Mouse (Mus musculus) neutrophil, adult 83 days (primary cell): ENCODE data around the gene Nek1. TPM values are rescaled to one million over a fixed set of nuclear protein-coding genes. Genes with fewer than 3 reads are reported as not detected.

Source experiments
- total RNA-seq, 2 experiments: library from RNA; stranded (reverse); gene quantifications; one replicate each; pipeline ENCODE4 v1.2.4; 2023

The Nek1 gene
- total RNA-seq, result 1 to 10 TPM; 4.8 TPM

DNA sequence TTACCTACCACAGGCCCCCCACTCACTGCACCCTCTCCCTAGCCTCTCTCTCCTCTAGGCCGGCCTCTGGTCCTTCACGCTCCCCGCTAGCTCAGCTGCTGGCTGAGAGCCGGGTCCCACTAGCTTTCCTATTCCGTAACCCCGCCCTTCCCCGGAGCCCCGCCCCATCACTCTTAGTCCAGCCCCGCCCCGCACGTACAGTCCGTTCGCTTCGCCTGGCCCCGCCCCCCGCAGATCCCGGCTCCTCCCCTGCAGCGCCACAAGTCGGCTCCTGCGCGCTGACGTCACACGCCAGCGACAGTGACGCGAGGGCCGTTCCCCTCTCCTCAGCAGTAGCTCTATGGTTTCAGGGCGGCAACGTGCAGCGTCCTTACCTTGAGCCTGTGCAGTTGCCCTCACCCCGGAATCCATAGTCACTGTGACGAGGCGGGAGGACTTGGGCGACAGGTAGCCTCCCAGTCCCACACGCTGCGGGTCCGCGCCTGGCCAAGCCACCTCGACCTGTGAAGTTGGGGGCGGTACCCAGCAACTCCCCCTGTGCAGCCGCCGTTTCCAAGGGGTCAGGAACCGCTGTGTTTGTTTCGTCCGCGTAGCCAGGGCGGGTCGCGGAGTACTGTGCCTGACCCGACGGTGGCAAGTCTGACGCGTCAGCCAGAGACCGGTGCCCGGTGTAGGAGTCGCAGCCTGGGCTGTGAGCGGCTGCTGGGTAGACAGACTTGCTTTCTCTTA lies at the start of gene Nek1:
Gene Nek1, plus strand, starts transcription at position 286 of the 729 bp plus-strand sequence.

DNA sequence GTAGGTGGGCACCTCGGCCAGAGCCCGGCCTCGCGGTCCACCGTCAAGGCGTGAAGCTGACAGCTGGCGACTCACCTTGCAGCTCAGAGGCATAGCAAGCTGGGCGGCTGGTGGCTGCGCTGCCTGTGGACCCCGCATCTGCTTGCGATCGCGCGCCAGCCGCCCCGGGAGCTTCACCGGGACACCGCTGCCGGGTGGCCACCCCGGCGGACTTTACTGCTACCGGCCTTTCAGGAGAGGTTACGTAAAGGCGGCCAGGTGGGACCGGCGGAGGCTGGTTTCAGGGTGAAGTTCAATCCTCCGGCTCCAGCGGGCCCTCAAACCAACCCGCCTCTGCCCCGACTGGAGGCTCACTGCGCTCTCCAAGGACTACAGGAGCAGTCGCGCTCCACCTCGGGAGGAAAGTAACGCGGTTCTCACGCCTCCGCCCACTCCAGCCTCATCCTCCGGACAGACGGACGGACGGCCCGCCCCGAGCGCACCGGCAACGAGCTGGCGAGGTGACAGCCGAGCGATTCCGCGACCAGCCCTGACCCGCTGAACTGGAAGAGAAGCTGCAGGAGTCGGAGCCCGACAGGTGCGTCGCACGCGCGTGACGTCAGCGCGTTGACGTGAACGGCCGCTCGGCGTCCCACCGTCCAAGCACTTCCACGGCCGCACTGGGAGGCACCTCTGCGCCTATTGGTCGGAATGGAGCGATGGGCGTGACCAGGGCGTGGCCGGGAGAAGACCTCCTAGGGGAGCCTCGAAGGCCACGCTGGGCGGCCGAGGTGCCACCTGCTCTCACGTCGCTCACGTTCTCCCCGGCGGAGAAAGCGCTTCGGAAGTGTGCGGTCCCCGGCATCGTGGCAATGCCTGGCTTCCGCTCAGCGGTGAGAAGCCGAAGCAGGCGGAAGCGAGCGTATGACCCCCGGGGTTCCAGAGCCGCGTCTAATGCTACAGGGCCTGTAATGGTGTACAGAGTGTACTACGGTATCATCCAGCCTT lies 10.0 kb upstream of the Nek1 start, which contains the start of gene Clcn3:
Gene Clcn3, minus strand, starts transcription at position 600 of the 987 bp plus-strand sequence.

Other genes with a start within 250 kb of the Nek1 start
- 10 to 100 TPM; 24.1 to 30.4 TPM for gene Hpf1, start 102.8 kb upstream of the Nek1 start, total RNA-seq
- gene Clcn3, start 9.9 kb upstream of the Nek1 start, total RNA-seq, result 10 to 100 TPM; 18.8 to 22.2 TPM
- 1 to 10 TPM; 2.8 to 2.9 TPM for gene Sh3rf1, start 230.7 kb downstream of the Nek1 start, total RNA-seq